Comparison of ENCODE assay signal across 24 mouse cellular contexts in the genomic region with DNA sequence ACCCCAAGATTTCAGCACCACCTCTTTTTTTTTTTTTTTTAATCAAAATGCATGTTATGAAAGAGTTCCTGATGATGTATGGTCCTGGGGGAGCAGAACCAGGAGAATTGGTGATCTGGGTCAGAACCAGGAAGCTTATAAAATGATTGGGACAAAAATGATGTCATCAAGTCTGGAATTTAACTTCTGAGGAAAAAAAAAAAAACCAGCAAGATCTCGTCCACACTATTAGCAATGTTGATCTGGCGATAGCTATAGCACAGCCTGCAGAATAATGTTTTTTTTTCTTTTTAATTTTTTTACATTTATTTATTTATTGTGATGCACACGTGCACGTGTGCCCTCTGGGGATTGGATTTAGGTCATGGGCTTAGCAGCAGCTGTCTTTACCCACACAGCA.
"Had no signal": no experiment of that assay in that cellular context is flagged by ENCODE, and none has a peak within 500 bp of the region (broad histone marks: within the 10 kb centered on the region; RNA-seq: fewer than 3 reads in every experiment).

No protein-coding gene starts in this region.

- H3K4me3 ChIP-seq: embryonic facial prominence, embryonic 10.5 days; embryonic facial prominence, embryonic 12.5 days; embryonic facial prominence, embryonic 13.5 days; embryonic facial prominence, embryonic 15.5 days; erythroblast, embryonic 14.5 days; forebrain, embryonic 10.5 days; forebrain, embryonic 12.5 days; forebrain, embryonic 13.5 days; forebrain, embryonic 15.5 days; heart, adult 2 months; heart, embryonic 10.5 days had no signal

- H3K9me3 ChIP-seq: embryonic facial prominence, embryonic 10.5 days; embryonic facial prominence, embryonic 12.5 days; embryonic facial prominence, embryonic 13.5 days; embryonic facial prominence, embryonic 15.5 days; forebrain, embryonic 12.5 days; forebrain, embryonic 13.5 days; forebrain, embryonic 15.5 days; heart, embryonic 10.5 days had no signal

- H3K36me3 ChIP-seq: embryonic facial prominence, embryonic 10.5 days; embryonic facial prominence, embryonic 12.5 days; embryonic facial prominence, embryonic 13.5 days; embryonic facial prominence, embryonic 15.5 days; forebrain, embryonic 10.5 days; forebrain, embryonic 12.5 days; forebrain, embryonic 15.5 days; heart, embryonic 10.5 days had no signal

- DNase-seq: cerebellum, adult 9-10 months; cerebellum, adult 9-11 months; cerebellum, postnatal 10 days; cerebellum, postnatal 14 days; cerebellum, postnatal 25 days; cerebellum, postnatal 36 days; embryo, embryonic 11 days; forebrain, postnatal 0 days; gastrocnemius, postnatal 10 days; gastrocnemius, postnatal 14 days; gastrocnemius, postnatal 36 days; heart, adult 11 months; heart, adult 18-20 months; heart, adult 2 months had no signal

- H3K9ac ChIP-seq: embryonic facial prominence, embryonic 12.5 days; embryonic facial prominence, embryonic 13.5 days; embryonic facial prominence, embryonic 15.5 days; forebrain, embryonic 12.5 days; forebrain, embryonic 13.5 days; forebrain, embryonic 15.5 days; forebrain, postnatal 0 days had no signal

- H3K27ac ChIP-seq: embryonic facial prominence, embryonic 10.5 days; embryonic facial prominence, embryonic 12.5 days; embryonic facial prominence, embryonic 13.5 days; embryonic facial prominence, embryonic 15.5 days; forebrain, embryonic 10.5 days; forebrain, embryonic 12.5 days; forebrain, embryonic 13.5 days; forebrain, embryonic 15.5 days; heart, adult 2 months; heart, embryonic 10.5 days had no signal
